Mouse (Mus musculus): ENCODE data around the gene Atad5. TPM values are rescaled to one million over a fixed set of nuclear protein-coding genes. Genes with fewer than 3 reads are reported as not detected.
"Not testable (repeated sequence)": the region's sequence is repeated elsewhere in the genome, so short reads cannot be mapped to it uniquely, and the experiment has no call there.

Gene Atad5
- polyA plus RNA-seq, 2 experiments = 10.9 to 11.6 TPM

- no peak for DNase-seq (ENCODE audit: low read depth in 3 of 3, low spot score in 3 of 3)
- TF ChIP-seq CTCF (IDR thresholded peaks at IDR 0.05; ENCODE audit: low read depth) (no peak), EP300 (IDR thresholded peaks at IDR 0.05; ENCODE audit: low read depth) (no peak)
- ATAC-seq (ENCODE audit: insufficient read depth) = no peak
- H3K4me1 ChIP-seq (replicated peaks; ENCODE audit: control insufficient read depth in 2 of 2, insufficient read depth in 2 of 2, low read length in 1 of 2) = no peaks in the 10 kb centered on the region
- no peaks in the 10 kb centered on the region for H3K27me3 ChIP-seq (ENCODE audit: control insufficient read depth, insufficient read depth, low read length)
- H3K36me3 ChIP-seq (replicated peaks; ENCODE audit: control insufficient read depth, insufficient read depth, low read depth) = peaks cover 75% of the 10 kb centered on the region
- H3K4me2 ChIP-seq (ENCODE audit: low read depth) = no peak overlapping the region
- no peak overlapping the region for H3K27ac ChIP-seq
- no peak overlapping the region for H3K9ac ChIP-seq (replicated peaks)
- no peaks in the 10 kb centered on the region for H3K9me3 ChIP-seq (ENCODE audit: control insufficient read depth, low read length)
- no peak overlapping the region for H3K4me3 ChIP-seq (ENCODE audit: insufficient read depth in 1 of 2, low read depth in 2 of 2, low read length in 2 of 2)
- WGBS (ENCODE audit: insufficient replicate concordance) = 88% methylated on average over 4 of the region's 4 CpGs
Observed at GRCm38 (mm10) chr11:80062159-80062558, 27.0 kb upstream of the Atad5 start.

GRCm38 (mm10) chr11:80066373-80066772, 22.8 kb upstream of the Atad5 start:
- H3K4me1 ChIP-seq (replicated peaks; ENCODE audit: control insufficient read depth in 2 of 2, insufficient read depth in 2 of 2, low read length in 1 of 2) = peaks cover 0 to 11% of the 10 kb centered on the region in 2 experiments; a peak in 3 of 4 replicates
- not testable (repeated sequence) for H3K4me2 ChIP-seq (ENCODE audit: low read depth); DNase-seq (ENCODE audit: low read depth in 3 of 3, low spot score in 3 of 3); ATAC-seq (ENCODE audit: insufficient read depth); H3K27ac ChIP-seq; H3K27me3 ChIP-seq (ENCODE audit: control insufficient read depth, insufficient read depth, low read length); H3K4me3 ChIP-seq (ENCODE audit: insufficient read depth in 1 of 2, low read depth in 2 of 2, low read length in 2 of 2); H3K9ac ChIP-seq (replicated peaks); H3K9me3 ChIP-seq (ENCODE audit: control insufficient read depth, low read length)
- 74% methylated on average over 4 of the region's 4 CpGs for WGBS (ENCODE audit: insufficient replicate concordance)
- peaks cover 44% of the 10 kb centered on the region for H3K36me3 ChIP-seq (replicated peaks; ENCODE audit: control insufficient read depth, insufficient read depth, low read depth)
- peak; percentile 41 for TF ChIP-seq CTCF (IDR thresholded peaks at IDR 0.05; ENCODE audit: low read depth)

GRCm38 (mm10) chr11:80067558-80067957, 21.6 kb upstream of the Atad5 start:
- H3K9ac ChIP-seq (replicated peaks) = no peak overlapping the region
- no peak for DNase-seq (ENCODE audit: low read depth in 3 of 3, low spot score in 3 of 3)
- no peak overlapping the region for H3K4me2 ChIP-seq (ENCODE audit: low read depth)
- peaks cover 0 to 13% of the 10 kb centered on the region in 2 experiments; a peak in 3 of 4 replicates for H3K4me1 ChIP-seq (replicated peaks; ENCODE audit: control insufficient read depth in 2 of 2, insufficient read depth in 2 of 2, low read length in 1 of 2)
- H3K9me3 ChIP-seq (ENCODE audit: control insufficient read depth, low read length) = no peaks in the 10 kb centered on the region
- 52% methylated on average over 5 of the region's 5 CpGs for WGBS (ENCODE audit: insufficient replicate concordance)
- H3K36me3 ChIP-seq (replicated peaks; ENCODE audit: control insufficient read depth, insufficient read depth, low read depth) = peaks cover 34% of the 10 kb centered on the region
- H3K4me3 ChIP-seq (ENCODE audit: insufficient read depth in 1 of 2, low read depth in 2 of 2, low read length in 2 of 2) = no peak overlapping the region
- TF ChIP-seq EP300 (IDR thresholded peaks at IDR 0.05; ENCODE audit: low read depth) (no peak), CTCF (IDR thresholded peaks at IDR 0.05; ENCODE audit: low read depth) (no peak)
- no peak overlapping the region for H3K27ac ChIP-seq
- no peak for ATAC-seq (ENCODE audit: insufficient read depth)
- no peaks in the 10 kb centered on the region for H3K27me3 ChIP-seq (ENCODE audit: control insufficient read depth, insufficient read depth, low read length)

- Histone ChIP-seq H3K9ac (replicated peaks) (no peak overlapping the region), H3K9me3 (ENCODE audit: control insufficient read depth, low read length) (no peaks in the 10 kb centered on the region), H3K36me3 (replicated peaks; ENCODE audit: control insufficient read depth, insufficient read depth, low read depth) (peaks cover 22% of the 10 kb centered on the region), H3K4me3 (ENCODE audit: insufficient read depth in 1 of 2, low read depth in 2 of 2, low read length in 2 of 2) (no peak overlapping the region), H3K4me2 (ENCODE audit: low read depth) (no peak overlapping the region), H3K27me3 (ENCODE audit: control insufficient read depth, insufficient read depth, low read length) (no peaks in the 10 kb centered on the region), H3K27ac (no peak overlapping the region), H3K4me1 (replicated peaks; ENCODE audit: control insufficient read depth in 2 of 2, insufficient read depth in 2 of 2, low read length in 1 of 2) (peaks cover 2 to 18% of the 10 kb centered on the region in 2 experiments; a peak in 3 of 4 replicates)
- no peak for TF ChIP-seq CTCF (IDR thresholded peaks at IDR 0.05; ENCODE audit: low read depth)
- TF ChIP-seq EP300 (IDR thresholded peaks at IDR 0.05; ENCODE audit: low read depth) = no peak
- 76% methylated on average over 3 of the region's 3 CpGs for WGBS (ENCODE audit: insufficient replicate concordance)
- no peak for DNase-seq (ENCODE audit: low read depth in 3 of 3, low spot score in 3 of 3)
- ATAC-seq (ENCODE audit: insufficient read depth) = no peak
Observed at GRCm38 (mm10) chr11:80069815-80070214, 19.4 kb upstream of the Atad5 start.

GRCm38 (mm10) chr11:80071039-80071438, 18.2 kb upstream of the Atad5 start:
- ATAC-seq (ENCODE audit: insufficient read depth) (no peak), DNase-seq (ENCODE audit: low read depth in 3 of 3, low spot score in 3 of 3) (no peak)
- Histone ChIP-seq H3K27me3 (ENCODE audit: control insufficient read depth, insufficient read depth, low read length) (no peaks in the 10 kb centered on the region), H3K9me3 (ENCODE audit: control insufficient read depth, low read length) (no peaks in the 10 kb centered on the region), H3K4me3 (ENCODE audit: insufficient read depth in 1 of 2, low read depth in 2 of 2, low read length in 2 of 2) (no peak overlapping the region), H3K27ac (no peak overlapping the region), H3K4me2 (ENCODE audit: low read depth) (no peak overlapping the region), H3K4me1 (replicated peaks; ENCODE audit: control insufficient read depth in 2 of 2, insufficient read depth in 2 of 2, low read length in 1 of 2) (peaks cover 2 to 18% of the 10 kb centered on the region in 2 experiments; a peak in 3 of 4 replicates), H3K9ac (replicated peaks) (no peak overlapping the region), H3K36me3 (replicated peaks; ENCODE audit: control insufficient read depth, insufficient read depth, low read depth) (peaks cover 26% of the 10 kb centered on the region)
- no peak for TF ChIP-seq CTCF (IDR thresholded peaks at IDR 0.05; ENCODE audit: low read depth)
- TF ChIP-seq EP300 (IDR thresholded peaks at IDR 0.05; ENCODE audit: low read depth) = no peak
- 80% methylated on average over 2 of the region's 2 CpGs for WGBS (ENCODE audit: insufficient replicate concordance)

Data from liver, embryonic 14.5 days (tissue).